Mouse (Mus musculus) erythroblast, adult 5-6 weeks (primary cell): ENCODE results near the gene Bcl2l12. TPM values are rescaled to one million over a fixed set of nuclear protein-coding genes. Genes with fewer than 3 reads are reported as not detected.
A peak's percentile ranks its signal among the peaks of the same experiment; 100 is the strongest.
"Not testable (repeated sequence)": the region's sequence is repeated elsewhere in the genome, so short reads cannot be mapped to it uniquely, and the experiment has no call there.

Source experiments
- ATAC-seq: replicated peaks from 2 replicates; pipeline ENCODE4 v1.8.0; 2016; ENCODE audit warnings: moderate number of reproducible peaks, mild to moderate bottlenecking, moderate TSS enrichment, inconsistent platforms; ENCODE audit not compliant: poor library complexity, low FRiP score, severe bottlenecking
- total RNA-seq, 2 experiments: library from RNA; stranded (forward) in 1 of 2; stranded (reverse) in 1 of 2; fragments of 150-400 nt in 1 of 2; fragments of 200-764, 138-1000 nt in 1 of 2; gene quantifications; 2 replicates each; pipeline versions ENCODE4 v1.2.3 to v1.2.4; 2015 to 2017; ENCODE audit warnings: low replicate concordance in 2 of 2

Gene Bcl2l12
- total RNA-seq (2015; ENCODE audit: low replicate concordance) (2.9 and 9.6 TPM in 2 replicates), total RNA-seq (2017; ENCODE audit: low replicate concordance) (1.3 and 2.5 TPM in 2 replicates)

DNA sequence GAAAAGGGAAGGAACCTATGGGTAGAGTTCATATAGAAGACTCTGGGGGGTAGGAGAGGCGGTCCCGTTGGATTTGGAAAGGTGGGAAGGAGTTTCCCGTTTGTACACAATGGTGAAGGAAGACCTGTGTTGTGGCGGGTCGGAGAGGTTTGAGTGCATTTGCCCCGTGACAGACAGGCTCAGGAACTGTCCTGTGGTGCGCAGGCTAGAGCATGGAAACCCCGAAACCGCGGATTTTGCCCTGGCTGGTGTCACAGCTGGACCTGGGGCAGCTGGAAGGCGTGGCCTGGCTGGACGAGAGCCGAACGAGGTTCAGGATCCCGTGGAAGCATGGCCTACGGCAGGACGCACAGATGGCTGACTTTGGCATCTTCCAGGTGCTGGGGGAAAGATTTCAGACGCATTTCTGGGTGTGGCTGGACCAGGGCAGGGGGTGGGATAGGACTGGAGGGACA is at the start of gene Bcl2l12:
TSS of gene Bcl2l12 (minus strand) at position 212 of the 455 bp plus-strand sequence.
- peak; percentile 42 for ATAC-seq

DNA sequence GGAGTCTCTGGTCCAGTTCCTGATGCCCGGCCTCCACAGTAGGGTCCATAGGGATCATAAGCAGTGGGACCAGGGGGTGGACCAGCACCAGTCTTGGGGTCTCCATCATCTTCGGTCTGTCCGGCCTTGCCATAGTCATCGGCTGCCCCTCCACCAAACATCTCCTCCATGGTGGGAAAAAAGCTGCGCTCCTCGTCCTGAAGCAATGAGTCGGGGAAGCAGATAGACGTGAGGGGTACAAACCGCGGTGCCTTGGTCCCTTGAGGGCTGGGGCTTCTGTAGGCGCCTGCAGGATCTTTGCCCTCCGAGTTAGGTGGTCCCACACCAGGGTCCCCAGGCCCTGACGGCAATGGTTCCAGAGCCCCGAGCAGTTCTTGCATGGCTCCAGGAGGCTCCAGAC is 49.0 kb upstream of the Bcl2l12 start:
- no peak for ATAC-seq

DNA sequence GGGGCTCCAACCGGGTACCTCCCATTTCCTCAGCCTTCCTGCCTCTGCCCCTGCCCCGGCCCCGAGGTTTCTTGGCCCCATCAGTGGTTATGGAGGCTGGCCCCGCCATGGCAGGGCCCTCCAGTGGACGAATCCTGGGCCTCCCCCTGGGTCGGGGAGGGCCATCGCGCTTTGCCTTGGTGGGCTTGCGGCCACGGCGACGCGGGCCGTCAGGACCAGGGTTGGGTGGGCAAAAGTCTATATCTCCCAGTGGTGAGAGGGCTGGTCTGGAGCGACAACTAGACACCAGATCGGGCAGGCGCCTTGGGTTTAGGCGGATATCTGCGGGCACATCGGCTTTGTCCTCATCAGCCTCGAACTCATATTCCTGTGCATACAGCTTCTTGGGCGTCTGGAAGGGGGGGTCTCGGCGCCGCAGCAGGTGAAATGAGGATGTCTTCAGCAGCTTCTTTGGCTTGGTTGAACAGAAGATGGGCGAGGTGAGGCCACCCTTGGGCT is 48.4 kb upstream of the Bcl2l12 start:
- ATAC-seq, result no peak

DNA sequence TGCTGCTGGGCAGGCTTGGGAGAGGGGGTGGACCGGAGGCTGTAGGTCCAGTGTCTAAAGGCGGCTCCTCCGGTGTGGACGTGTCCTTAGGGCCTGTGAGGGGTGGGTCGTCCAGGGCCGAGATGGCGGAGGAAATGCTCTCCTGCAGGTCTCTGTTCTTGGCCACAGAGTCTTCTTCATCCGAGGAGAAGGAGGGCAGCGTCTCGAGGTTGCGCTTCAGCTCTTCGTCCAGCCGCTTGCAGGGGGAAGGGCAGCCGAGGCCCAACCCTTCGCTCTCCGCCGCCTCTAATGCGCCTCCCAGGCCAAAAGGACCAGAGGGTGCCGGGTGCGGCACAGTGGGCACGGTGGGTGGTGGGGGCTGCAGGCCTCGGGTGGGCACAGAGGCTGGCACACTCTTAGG is 47.2 kb upstream of the Bcl2l12 start:
- no peak for ATAC-seq

DNA sequence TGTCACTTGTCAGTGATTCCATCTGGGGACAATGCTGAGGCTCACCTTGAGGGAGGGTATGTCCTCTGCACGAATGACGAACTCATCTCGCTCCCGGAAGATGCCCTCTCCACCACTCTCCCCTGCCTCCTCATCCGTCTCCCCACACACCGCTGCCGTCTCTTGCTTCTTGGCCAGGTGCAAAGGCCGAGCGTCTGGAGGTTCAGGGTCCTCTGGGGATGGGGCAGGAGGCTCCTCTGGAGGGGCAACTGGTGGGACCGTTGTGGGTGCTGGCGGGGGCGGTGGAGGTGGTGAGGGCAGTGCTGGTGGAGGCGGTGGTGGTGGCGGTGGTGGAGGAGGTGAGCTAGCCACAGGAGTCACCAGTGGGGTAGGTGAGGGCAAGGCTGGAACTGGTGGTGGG is 44.8 kb upstream of the Bcl2l12 start:
- no peak for ATAC-seq

DNA sequence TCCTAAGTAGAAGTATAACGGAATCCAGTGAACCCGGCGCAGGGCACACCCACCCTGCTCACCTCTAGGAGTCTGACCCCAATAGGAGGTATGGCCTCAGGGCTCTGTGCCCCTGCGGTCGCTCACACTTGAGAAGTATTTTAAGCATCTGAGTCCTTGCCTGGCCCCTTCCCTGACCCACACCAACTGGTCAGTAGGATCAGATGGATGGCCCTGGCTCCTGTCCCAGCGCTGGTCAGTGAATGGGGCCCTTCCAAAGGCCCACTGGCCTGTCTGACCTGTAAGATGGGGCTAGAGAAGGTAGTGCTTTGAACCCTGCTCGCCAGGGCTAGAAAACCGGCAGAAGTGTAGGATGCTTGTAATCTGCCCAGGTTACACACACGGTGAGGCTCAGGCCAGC is 42.3 kb upstream of the Bcl2l12 start:
- ATAC-seq, result no peak

DNA sequence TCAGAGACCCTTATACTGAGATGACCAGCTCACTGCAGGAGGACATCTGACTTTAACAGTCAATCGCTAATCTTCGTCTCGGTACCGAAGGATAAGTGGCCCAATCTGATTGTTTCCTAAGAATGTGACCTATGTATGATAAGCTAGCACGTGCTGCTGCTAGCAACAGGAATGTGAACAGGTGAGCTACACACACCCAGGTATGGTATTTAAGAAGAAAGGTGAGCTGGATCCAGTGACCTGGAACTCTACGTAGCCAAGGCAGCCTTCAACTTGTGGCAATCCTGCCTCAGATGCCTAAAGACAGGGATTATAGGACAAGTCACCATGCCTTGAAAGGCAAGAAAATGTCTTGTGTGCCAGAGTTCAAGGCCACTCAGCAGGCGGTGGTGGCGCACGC is 39.9 kb upstream of the Bcl2l12 start:
- no peak for ATAC-seq

DNA sequence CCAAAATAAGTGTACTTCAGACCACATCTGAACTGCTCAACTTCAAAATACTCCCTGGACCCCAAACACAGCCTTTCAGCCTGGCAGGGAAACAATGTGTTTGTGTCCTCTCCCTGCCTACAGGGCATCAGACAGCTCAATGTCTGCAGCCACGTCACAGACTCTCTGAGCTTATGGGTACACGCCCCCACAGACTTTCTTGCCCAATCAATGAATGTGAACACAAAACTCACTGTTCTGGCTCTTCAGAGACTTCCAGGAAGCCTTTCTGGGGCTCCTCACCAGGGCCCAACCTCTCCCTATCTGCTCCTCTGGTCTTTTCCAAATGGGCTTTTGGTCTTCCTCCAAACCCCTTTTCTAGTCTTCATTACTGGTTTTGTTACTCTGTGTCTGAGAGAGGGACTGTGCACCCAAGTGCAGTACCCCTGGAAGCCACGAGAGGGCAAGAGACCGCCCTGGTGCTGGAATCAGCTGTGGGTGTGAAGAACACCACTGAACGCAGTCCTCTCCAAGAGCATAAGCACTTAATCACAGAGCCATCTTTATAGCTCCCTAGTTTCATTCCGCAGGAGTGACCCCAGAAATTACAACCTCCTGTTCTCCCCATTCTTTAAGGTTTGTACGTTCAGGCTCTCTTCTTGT is 39.3 kb upstream of the Bcl2l12 start:
- ATAC-seq, result peak; percentile 83

DNA sequence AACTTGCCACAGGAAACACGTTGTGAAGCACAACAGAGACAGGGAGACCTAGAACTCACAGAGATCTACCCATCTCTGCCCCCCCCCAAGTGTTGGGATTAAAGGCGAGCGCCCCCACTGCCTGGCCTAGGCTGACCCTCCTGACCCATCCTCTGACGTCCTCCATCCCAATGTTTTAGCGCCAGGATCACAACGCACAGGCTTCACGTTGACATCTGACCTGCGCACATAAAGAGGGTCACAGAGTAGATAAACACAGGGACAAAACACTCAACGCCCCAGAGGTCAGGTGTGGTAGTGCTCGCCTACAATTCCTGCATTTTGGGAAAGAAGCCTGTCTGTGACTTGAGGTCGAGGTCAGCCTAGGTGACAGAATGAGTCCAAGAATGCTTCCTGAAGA is 38.2 kb upstream of the Bcl2l12 start:
- ATAC-seq, result no peak

DNA sequence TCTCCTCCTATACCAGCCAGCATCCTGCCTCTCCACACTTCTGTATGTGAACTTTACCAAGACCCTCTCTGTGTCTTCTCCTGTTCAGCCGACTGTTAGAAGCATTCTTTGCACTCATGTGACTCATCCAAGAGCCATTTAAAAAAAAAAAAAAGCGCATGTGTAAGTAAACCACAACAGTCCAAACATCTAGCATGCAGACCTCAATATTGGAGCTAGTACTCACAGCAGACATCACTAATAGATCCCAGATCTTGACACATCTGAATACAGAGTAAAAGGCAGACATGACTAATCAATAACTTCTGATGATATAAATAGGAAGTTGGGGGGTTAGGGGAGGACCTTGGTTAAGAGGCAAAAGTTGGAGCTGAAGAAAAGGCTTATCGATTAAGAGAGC is 37.1 kb upstream of the Bcl2l12 start:
- no peak for ATAC-seq

DNA sequence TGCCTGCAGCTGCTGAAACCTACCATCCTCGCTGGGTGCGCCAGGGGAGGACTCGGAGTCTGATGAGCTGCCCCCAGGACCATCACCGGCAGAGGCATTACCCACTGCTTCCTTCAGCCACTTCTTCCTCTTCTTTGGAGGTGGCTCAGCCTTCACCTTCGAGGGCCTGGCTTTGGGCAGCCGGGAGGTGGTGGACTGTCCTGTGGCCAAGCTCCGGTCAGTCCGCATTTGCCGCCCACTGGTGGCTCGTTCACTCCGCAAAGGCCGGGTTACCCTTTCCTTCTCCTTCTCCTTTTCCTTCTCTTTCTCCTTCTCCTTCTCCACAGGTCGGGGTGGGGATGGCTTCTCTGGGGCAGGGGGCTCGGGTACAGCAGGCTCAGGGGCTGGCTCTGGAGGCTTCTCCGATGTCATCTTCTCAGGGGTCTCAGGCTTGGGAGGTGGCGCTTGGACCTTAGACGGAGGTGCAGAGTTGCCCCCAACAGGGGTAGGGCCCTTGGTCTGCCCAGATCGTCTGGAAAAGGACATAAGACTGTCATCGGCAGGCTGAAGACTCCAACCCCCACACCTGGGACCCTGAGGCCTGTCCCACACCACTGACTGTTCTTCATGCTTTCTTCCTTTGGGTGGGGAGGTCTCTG is 35.3 kb upstream of the Bcl2l12 start:
- no peak for ATAC-seq

DNA sequence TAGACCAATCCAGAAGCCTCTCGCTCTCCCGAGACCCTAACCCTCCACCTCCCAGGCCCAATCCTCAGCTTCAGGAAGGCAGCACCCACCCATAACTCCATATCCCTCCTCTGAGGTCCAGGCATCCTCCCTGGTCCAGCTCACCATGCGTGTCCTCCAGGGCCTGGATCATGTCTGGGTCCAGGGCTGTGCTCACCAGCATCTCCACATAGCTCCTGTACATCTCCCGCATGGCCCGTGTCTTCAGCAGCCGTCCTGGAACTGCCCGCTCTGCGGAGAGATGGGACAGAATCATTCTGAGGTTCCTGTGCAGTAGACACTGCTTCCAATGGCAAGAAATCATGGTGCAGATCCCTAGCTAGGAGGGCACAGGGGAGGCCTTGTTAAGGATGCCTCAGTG is 32.3 kb upstream of the Bcl2l12 start:
- no peak for ATAC-seq

DNA sequence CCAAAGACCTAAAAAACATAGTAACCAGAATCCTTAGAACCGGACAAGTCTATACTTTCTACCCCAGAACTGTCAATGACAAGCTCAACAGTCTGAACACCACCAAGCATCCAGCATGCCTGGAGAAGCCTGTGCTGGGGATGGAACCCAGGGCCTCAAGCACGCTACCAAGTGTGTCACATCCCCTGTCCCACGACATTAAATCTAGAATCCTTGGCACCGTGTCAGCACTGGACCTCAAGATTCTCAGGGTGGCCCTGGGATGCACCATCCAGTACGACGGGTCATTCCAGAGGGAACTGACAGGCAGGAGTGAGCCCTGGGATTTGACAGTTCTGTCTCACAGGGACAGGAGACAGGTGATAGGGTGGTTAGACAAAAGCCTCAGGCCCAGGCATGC is 31.5 kb upstream of the Bcl2l12 start:
- ATAC-seq, result no peak

DNA sequence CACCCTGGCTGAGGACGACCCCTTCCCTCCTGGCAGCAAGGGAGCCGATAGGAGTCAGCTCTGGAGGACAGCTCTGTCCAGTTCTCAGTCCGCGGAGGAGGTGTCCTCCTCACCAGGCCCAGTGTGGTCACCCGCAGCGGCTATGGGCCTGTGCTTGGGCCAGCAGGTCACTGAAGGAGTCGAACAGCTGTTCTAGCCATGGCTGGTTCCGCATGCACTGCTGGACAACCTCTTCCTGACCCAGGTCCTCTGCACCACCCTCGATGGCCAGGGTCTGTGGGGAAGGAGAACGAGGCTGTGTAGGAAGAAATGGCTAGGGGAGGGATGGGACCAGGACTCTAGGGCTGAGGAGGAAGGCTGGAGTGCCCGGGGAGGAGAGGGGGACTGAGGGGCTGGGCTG is 29.8 kb upstream of the Bcl2l12 start:
- no peak for ATAC-seq

DNA sequence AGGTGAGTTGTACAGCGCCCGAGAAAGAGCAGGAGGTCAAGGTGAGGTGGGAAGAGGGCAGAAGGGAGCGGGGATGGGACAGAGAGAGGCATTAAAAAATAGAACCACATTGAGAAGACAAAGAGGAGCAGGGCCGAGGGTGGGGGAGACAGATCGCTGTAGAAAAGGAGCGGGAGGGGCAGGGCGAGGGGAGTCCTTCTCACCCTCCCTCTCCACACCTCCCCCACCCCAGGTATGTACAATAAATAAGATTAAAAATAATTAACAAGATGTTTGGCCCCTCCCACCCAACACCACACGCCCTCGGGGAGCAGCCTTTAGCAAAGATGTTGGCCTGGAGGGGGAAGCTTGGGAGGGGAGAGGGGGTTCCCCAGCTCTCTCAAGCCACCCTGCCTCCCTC is 29.2 kb upstream of the Bcl2l12 start:
- ATAC-seq, result no peak

DNA sequence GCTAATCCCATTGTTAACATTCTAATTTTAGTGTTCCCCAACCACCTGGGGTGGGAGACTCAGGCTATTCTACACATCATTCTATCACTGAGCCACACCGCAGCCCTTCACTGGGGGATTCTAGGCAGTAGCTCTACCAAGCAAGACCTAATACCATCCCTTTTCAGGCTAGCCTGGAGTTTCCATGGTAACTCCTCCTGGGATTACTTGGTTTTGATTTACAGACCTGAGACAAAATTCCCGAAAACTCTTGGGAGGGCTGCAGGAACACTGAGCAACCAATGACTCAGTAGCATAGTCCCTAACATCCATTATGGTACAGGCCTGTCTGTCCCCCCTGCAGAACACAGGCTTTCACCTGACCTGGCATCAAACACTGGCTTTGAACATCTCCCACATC is 27.7 kb upstream of the Bcl2l12 start:
- ATAC-seq, result no peak

DNA sequence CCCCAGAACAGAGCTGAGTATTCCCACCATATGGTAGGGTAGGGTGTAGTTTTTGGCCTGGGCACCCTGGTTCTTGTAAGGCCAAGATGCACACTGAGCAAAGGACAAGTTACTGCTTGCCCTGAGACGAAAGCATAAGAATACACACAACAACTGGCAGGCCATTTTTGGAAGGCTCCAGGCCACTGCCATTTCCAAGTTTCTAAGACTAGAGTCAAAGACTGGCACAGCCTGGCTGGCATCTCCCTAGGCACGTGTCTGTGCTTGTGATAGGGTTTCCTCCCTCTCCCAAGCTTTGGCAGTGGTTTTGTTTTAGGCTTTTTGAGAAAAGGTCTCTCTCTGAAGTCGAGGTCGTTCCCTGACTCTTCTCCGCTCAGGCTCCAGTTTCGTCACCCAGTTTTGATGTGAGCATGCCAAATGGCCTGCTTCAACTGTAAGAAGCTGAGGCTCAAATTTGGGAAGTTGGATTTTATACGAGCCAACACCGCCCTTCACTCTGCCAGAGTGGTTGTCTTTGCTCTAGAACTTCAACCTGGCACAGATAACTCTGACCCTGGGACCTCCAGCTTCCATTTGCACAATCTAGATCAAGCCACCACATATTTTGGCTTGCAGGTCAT is 27.2 kb upstream of the Bcl2l12 start:
- ATAC-seq, result no peak

DNA sequence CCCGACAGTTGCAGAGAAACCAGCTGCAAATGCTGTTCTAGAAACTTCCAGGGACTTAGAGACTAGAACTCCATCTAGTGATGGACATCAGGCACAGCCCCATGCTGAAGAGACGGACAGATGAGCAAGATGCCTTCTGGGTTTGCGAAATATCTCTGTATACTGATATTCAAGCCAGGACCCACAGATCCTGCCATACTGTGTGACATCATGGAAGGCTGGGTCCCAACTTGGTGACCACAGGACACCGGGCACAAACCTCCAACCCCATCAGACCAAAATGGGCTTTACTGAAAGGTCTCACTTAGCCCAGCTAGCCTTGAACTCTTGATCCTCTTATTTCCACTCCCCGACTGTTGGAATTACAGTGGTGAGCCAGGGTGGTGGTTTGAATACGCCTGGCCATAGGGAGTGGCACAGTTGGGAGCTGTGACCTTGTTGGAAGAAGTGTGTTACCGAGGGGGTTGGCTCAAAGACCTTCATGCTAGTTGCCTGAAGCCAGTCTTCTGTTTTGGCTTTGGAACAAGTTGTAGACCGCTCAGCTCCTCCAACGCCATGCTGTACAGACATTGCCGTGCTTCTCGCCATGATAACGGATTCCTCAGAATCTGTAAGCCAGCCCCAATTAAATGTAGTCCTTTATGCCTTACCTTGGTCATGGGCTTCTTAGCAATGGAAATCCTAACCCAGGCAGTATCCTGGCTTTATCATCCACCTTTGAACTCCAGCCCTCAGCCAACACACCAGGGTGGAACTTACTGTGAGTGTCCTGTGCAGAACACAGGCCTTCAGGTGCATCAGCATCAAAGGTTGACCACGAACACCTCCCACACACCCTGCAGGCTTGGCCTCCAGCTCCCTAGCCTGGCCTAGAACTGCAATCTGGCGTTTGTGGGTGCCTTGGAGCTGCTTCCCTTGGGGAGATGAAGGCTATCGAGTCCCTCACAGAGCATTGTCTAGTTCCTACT is 26.1 kb upstream of the Bcl2l12 start:
- no peak for ATAC-seq

DNA sequence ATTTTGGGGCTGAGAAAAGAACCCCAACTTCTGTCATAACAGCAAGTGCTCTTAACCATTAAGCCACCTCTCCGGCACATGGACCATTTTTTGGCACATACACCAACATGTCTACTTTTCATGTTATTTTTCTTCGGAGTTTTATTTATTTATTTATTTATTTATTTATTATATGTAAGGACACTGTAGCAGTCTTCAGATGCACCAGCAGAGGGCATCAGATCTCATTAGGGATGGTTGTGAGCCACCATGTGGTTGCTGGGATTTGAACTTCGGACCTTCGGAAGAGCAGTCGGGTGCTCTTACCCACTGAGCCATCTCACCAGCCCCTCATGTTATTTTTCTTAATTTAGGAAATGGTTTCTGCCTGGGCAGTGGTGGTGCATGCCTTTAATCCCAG is 25.2 kb upstream of the Bcl2l12 start:
- not testable (repeated sequence) for ATAC-seq

DNA sequence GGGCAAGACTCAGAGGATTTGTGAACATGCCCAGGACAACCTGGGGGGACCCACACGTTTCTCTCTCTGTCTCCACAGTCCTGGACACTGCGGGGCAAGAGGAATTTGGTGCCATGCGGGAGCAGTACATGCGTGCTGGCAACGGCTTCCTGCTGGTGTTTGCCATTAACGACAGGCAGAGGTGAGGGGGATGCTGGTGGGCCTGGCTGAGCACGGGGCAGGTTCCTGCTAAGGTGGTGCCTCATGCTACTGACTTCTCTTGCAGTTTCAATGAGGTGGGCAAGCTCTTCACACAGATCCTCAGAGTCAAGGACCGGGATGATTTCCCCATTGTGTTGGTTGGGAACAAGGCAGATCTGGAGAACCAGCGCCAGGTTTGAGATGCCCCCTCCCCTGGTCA is 21.7 kb upstream of the Bcl2l12 start:
- no peak for ATAC-seq
